Mouse (Mus musculus): ENCODE data around the gene Kcng3. TPM values are rescaled to one million over a fixed set of nuclear protein-coding genes. Genes with fewer than 3 reads are reported as not detected.

Gene Kcng3
- 3.0 TPM for polyA plus RNA-seq (2014; fragmentation: Illumina TruSeq; extraction: RNeasy Lipid Tissue Mini Kit (QIAGEN cat#74804))

GRCm38 (mm10) chr17:83631783-83632652, at the start of gene Kcng3:
Kcng3 (minus strand) TSS chr17:83631895.

Other genes with a start within 250 kb of the Kcng3 start
- gene Cox7a2l, start 114.6 kb downstream of the Kcng3 start, polyA plus RNA-seq (2014; fragmentation: Illumina TruSeq; extraction: RNeasy Lipid Tissue Mini Kit (QIAGEN cat#74804)), result 393 TPM
- gene Mta3, start 74.3 kb upstream of the Kcng3 start, polyA plus RNA-seq (2014; fragmentation: Illumina TruSeq; extraction: RNeasy Lipid Tissue Mini Kit (QIAGEN cat#74804)), result 40.7 TPM
- gene Haao, start 216.1 kb upstream of the Kcng3 start, polyA plus RNA-seq (2014; fragmentation: Illumina TruSeq; extraction: RNeasy Lipid Tissue Mini Kit (QIAGEN cat#74804)), result not detected